Mouse (Mus musculus): ENCODE results near the gene Eif4g3. TPM values are rescaled to one million over a fixed set of nuclear protein-coding genes. Genes with fewer than 3 reads are reported as not detected.

Eif4g3 gene
- total RNA-seq, 2 experiments from 2014 or later = 44.1 to 48.1 TPM

DNA sequence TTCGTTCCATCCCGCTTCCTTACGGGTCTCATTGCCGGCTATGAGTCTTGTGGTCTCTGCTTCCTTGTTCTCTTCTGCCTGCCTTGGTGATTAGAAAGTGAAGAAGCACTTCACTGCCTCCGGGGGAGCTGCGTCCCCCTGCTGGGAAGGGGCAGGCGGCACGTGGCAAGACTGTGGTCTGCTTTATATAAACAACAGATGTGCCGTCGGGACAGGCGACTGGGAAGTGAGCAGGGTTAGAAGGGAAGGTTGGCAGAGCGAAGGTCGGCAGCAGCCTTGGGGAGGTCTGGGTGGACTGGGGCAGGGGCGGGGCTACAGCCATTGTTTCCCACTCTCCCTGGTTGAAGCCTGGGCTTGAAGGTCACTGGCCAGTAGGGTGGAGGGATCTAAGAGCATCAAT lies 259.0 kb downstream of the Eif4g3 start:
- no peak for DNase-seq (ENCODE audit: low spot score)
- intact Hi-C loops (cut with DNase I) = no loop called here

DNA sequence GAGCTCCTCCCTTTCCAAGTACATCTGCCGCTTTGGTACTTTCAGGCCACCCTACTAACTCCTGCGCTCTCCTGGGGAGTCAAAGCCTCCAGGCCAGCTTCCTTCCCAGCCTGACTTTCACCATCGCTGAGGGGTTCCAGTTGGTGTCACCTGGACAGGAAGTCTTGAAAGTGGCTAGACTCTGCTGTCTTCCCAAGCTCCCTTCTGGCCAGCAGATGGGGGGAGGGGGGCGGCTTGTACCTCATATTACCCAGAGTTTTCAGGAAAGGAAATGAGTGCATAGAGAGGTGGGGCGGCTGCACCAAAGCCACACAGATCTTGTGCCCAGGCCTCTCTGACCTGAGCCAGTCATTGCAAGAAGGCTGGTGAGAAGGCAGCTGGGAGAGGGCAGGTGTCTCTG lies 259.4 kb downstream of the Eif4g3 start:
- DNase-seq (ENCODE audit: low spot score) = no peak
- intact Hi-C loops (cut with DNase I) = no loop called here

DNA sequence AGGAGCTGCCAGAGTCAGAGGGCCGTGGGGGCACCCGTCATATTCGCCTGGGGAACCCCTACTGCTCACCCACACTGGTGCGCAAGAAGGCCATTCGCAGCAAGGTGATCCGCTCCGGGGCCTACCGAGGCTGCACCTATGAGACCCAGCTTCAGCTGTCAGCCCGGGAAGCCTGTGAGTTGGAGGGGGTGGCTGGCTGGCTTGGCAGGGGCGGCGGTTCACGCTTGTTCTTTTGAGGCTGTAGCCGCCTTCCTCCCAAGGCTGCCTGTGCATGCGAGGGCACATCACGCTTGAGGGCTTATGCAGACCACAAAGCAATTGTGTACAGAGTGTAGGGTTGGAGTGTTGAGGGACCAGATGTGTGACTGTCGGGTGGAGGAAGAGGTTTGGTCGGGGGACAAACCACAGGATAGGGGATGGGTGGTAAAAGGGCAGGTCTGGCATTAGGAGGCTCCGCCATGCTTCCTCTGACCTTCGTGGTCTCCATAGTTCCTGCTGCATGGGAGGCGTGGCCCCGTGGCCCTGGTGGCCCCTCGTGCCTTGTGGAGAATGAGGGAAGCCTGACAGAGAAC lies 264.4 kb downstream of the Eif4g3 start:
- intact Hi-C loops (cut with DNase I) = no loop called here
- DNase-seq (ENCODE audit: low spot score) = no peak

Small RNA genes within 50 kb of the gene (microRNA-seq; reads per million reads assigned to microRNA genes)
- gene Mir6399 = not detected

Other genes with a start within 250 kb of the Eif4g3 start
- gene Alpl, start 196.6 kb upstream of the Eif4g3 start, total RNA-seq (2021) = 10 to 100 TPM; 52.8 to 68.3 TPM
- 100 to 1,000 TPM in 1 of 2 experiments, 10 to 100 TPM in 1; 91.2 to 111 TPM for gene Ece1, start 130.8 kb upstream of the Eif4g3 start, total RNA-seq (2021)
- 10 to 100 TPM; 80.9 to 81.8 TPM for gene Hp1bp3, start 223.3 kb downstream of the Eif4g3 start, total RNA-seq (2021)